Mouse (Mus musculus) midbrain, embryonic 15.5 days (tissue): Measurements from ENCODE around the gene Snrnp27. TPM values are rescaled to one million over a fixed set of nuclear protein-coding genes. Genes with fewer than 3 reads are reported as not detected.

Source experiments
- ATAC-seq: fragments of 200-750 bp; cut with Nextera tagmentation; replicated peaks from 2 replicates; pipeline ENCODE4 v1.8.0; 2017; ENCODE audit warnings: moderate TSS enrichment
- H3K27ac ChIP-seq: fragments of 300-500 bp; sonication (generic); 2 replicates; pipeline ENCODE4 v1.5.1; 2015; ENCODE audit warnings: mild to moderate bottlenecking, inconsistent platforms
- H3K27me3 ChIP-seq: fragments of 300-500 bp; sonication (generic); replicated peaks from 2 replicates; pipeline ENCODE4 v1.6.1; 2015; ENCODE audit warnings: inconsistent platforms
- H3K36me3 ChIP-seq: fragments of 300-500 bp; sonication (generic); replicated peaks from 2 replicates; pipeline ENCODE4 v1.6.1; 2015; ENCODE audit warnings: inconsistent platforms
- H3K4me1 ChIP-seq: fragments of 300-500 bp; sonication (generic); 2 replicates; pipeline ENCODE4 v1.6.1; 2015; ENCODE audit warnings: inconsistent platforms
- H3K4me2 ChIP-seq: fragments of 300-500 bp; sonication (generic); 2 replicates; pipeline ENCODE4 v1.6.1; 2015; ENCODE audit warnings: inconsistent platforms, mild to moderate bottlenecking, moderate library complexity
- H3K4me3 ChIP-seq: fragments of 300-500 bp; sonication (generic); 2 replicates; pipeline ENCODE4 v1.5.1; 2015; ENCODE audit warnings: mild to moderate bottlenecking, inconsistent platforms
- H3K9ac ChIP-seq: fragments of 300-500 bp; sonication (generic); 2 replicates; pipeline ENCODE4 v1.6.1; 2015; ENCODE audit warnings: mild to moderate bottlenecking, inconsistent platforms
- H3K9me3 ChIP-seq: fragments of 300-500 bp; sonication (generic); 2 replicates; pipeline ENCODE4 v1.6.1; 2016; ENCODE audit warnings: inconsistent platforms
- WGBS: fragments of 180-500 bp; shearing (Covaris S2); methylation state at CpG from one replicate; pipeline ENCODE4 v1.1.7; 2015; ENCODE audit warnings: mixed read lengths; 5-methylcytosine and 5-hydroxymethylcytosine counted together
- polyA plus RNA-seq: library from polyadenylated mRNA; unstranded; fragments of >200 nt; fragmentation: Nextera tagmentation; extraction: Ambion mirVana; gene quantifications from 2 replicates; pipeline ENCODE4 v1.2.1, GENCODE M21; 2015

Gene Snrnp27
- polyA plus RNA-seq, 1 experiment from 2014 or later = 92.0 TPM

DNA sequence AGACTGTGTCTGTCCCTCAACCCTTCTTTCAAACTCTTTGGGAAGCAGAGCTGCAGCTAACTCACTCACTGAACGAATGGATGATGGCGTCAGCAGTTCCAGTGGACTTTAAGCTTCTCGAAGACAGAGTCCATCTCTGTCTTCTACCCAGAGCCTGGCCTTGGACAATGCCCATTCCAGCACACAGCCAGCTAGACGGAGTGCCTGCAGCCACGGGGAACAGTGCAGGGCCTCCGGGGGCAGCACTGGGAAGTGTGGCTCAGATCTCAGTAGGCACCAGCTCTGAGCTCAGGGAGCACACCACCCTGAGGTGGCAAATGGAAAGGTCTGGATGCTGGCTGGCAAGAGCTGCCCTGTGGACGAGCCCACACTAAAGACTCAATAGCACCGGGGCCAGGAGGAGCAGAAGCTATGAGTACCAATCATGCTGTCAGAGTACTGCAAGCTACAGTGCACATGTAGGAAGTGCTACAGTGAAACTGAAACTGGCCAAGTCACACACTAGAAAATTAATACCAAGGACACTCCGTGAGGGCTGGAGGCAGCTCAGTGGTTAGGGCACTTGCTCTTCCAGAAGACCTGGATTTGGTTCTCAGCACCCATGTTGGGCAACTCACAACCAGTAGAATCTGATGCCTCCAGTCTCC is 29.9 kb downstream of the Snrnp27 start:
- Histone ChIP-seq H3K4me1 (no peaks in the 10 kb centered on the region), H3K27me3 (no peaks in the 10 kb centered on the region), H3K4me3 (no peak overlapping the region), H3K27ac (no peak overlapping the region), H3K9ac (no peak overlapping the region), H3K9me3 (no peaks in the 10 kb centered on the region), H3K4me2 (no peak overlapping the region), H3K36me3 (peaks cover 43% of the 10 kb centered on the region)
- 79% methylated on average over 9 of the region's 9 CpGs for WGBS
- ATAC-seq = no peak

GRCm38 (mm10) chr6:86653026-86653425 is 31.3 kb downstream of the Snrnp27 start:
- H3K27me3 ChIP-seq = no peaks in the 10 kb centered on the region
- H3K27ac ChIP-seq = no peak overlapping the region
- no peaks in the 10 kb centered on the region for H3K4me1 ChIP-seq
- H3K4me3 ChIP-seq = no peak overlapping the region
- H3K36me3 ChIP-seq = peaks cover 36% of the 10 kb centered on the region
- no peak overlapping the region for H3K4me2 ChIP-seq
- no peak for ATAC-seq
- WGBS = 91% methylated on average over 6 of the region's 6 CpGs
- H3K9ac ChIP-seq = no peak overlapping the region
- H3K9me3 ChIP-seq = no peaks in the 10 kb centered on the region

GRCm38 (mm10) chr6:86646143-86646542 is 38.2 kb downstream of the Snrnp27 start:
- no peak for ATAC-seq
- WGBS = 80% methylated on average over 7 of the region's 7 CpGs
- H3K27me3 ChIP-seq = no peaks in the 10 kb centered on the region

GRCm38 (mm10) chr6:86645551-86645950 is 38.8 kb downstream of the Snrnp27 start:
- WGBS = 88% methylated on average over 4 of the region's 4 CpGs
- H3K27me3 ChIP-seq = no peaks in the 10 kb centered on the region
- no peak overlapping the region for H3K9ac ChIP-seq
- no peaks in the 10 kb centered on the region for H3K4me1 ChIP-seq
- no peaks in the 10 kb centered on the region for H3K9me3 ChIP-seq
- H3K4me3 ChIP-seq = no peak overlapping the region
- no peak overlapping the region for H3K4me2 ChIP-seq
- ATAC-seq = no peak
- no peak overlapping the region for H3K27ac ChIP-seq
- H3K36me3 ChIP-seq = peaks cover 11% of the 10 kb centered on the region

More at GRCm38 (mm10) chr6:86646143-86646542, 38.2 kb downstream of the Snrnp27 start:
- Histone ChIP-seq H3K9ac (no peak overlapping the region), H3K4me3 (no peak overlapping the region), H3K4me1 (no peaks in the 10 kb centered on the region), H3K4me2 (no peak overlapping the region), H3K9me3 (no peaks in the 10 kb centered on the region), H3K27ac (no peak overlapping the region), H3K36me3 (peaks cover 16% of the 10 kb centered on the region)

DNA sequence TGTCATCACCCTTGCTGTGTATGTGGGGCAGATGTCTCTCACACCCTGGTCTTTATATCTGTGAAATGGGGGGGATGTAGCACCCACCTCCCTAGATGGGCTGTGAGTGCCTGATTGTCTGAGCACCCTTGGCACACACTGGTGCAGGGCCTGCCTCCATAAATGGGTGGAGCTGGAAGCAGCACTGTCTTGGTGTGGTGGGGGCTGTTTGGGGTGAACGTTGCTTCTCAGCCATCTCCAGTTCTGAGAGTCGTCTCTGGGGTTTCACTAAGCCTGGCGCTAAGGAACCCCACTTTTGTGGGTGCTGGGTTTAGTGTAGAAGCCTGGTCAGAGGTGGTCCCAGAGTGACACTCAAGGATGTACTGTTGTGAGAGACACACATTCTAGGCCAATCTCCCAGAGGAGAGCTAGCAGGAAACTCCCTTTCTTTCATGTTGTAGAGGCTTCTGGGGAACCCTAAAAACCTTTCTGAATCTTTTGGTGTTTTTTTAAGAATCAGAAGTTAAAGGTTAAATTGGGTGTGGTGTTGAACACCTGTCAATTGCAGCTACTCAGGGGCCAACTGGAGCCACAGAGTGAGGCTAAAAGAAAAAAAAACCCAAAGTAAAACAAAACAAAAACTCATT is 39.4 kb downstream of the Snrnp27 start:
- Histone ChIP-seq H3K9ac (no peak overlapping the region), H3K4me1 (no peaks in the 10 kb centered on the region), H3K9me3 (no peaks in the 10 kb centered on the region), H3K27ac (no peak overlapping the region), H3K4me3 (no peak overlapping the region), H3K27me3 (no peaks in the 10 kb centered on the region), H3K36me3 (peaks cover 4% of the 10 kb centered on the region), H3K4me2 (no peak overlapping the region)
- 91% methylated on average over 3 of the region's 3 CpGs for WGBS
- no peak for ATAC-seq

DNA sequence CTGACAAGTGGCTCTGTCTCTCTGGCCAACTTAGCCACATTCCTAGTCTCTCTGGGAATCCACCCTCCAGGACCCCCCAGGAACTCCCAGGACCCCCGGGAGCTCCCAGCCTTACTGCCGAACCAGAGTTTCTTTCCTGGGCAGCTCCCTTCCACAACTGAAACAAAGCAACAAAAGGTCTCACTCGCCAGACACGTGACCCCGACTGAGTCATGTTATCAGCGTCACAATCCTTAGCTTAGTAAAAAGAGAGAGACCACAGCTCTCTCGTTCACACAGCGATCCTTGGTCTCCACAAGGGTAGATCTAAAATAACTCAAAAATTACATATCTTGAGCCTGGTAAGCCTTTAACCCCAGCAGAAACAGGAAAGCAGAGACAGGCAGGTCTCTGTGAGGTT is 42.6 kb downstream of the Snrnp27 start:
- Histone ChIP-seq H3K27ac (no peak overlapping the region), H3K9me3 (no peaks in the 10 kb centered on the region), H3K4me3 (no peak overlapping the region), H3K36me3 (no peaks in the 10 kb centered on the region), H3K4me2 (no peak overlapping the region), H3K4me1 (no peaks in the 10 kb centered on the region), H3K9ac (no peak overlapping the region), H3K27me3 (no peaks in the 10 kb centered on the region)
- no peak for ATAC-seq
- WGBS = 61% methylated on average over 8 of the region's 8 CpGs

DNA sequence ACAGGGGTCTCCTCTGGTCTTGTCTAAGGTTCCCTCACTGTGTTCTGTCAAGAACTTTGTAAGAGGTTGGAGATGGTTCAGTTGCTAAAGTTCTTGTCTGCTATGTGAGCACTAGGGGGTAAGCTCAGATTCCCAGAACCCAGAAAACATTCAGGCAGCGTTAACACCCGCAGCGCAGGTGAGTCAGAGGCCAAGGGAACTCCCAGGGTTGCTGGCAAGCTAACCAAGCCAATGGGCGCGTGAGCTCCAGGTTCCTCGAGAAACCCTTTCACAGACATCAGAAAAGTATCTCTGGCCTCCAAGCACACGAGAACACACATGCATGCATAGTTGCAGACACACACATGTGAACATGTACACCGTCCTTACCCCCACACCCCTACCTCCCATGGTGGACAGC is 43.5 kb downstream of the Snrnp27 start:
- Histone ChIP-seq H3K27ac (no peak overlapping the region), H3K9me3 (no peaks in the 10 kb centered on the region), H3K4me3 (no peak overlapping the region), H3K36me3 (no peaks in the 10 kb centered on the region), H3K4me1 (no peaks in the 10 kb centered on the region), H3K27me3 (no peaks in the 10 kb centered on the region), H3K9ac (no peak overlapping the region), H3K4me2 (no peak overlapping the region)
- 91% methylated on average over 8 of the region's 8 CpGs for WGBS
- no peak for ATAC-seq

DNA sequence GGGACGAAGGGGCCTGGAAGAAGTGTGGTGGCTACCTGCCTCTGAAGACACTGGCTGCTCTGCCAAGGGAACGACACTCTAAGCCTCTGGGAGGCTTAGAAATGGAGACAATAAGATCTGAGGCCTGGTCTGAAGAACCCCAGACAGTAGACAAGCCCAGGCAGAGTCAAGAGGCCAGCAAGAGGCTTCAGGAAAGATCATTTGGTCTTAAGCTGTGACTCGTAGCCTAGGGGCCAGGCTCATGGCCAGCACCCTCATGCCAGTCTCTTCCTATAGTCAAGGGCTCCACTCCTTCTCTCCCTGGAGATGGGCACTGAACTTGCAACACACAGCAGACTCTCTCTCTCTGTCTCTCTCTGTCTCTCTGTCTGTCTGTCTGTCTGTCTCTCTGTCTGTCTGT is 44.2 kb downstream of the Snrnp27 start:
- H3K27me3 ChIP-seq = no peaks in the 10 kb centered on the region
- no peak for ATAC-seq
- 71% methylated on average over 3 of the region's 3 CpGs for WGBS
- no peak overlapping the region for H3K9ac ChIP-seq
- no peaks in the 10 kb centered on the region for H3K4me1 ChIP-seq
- no peaks in the 10 kb centered on the region for H3K9me3 ChIP-seq
- no peak overlapping the region for H3K4me2 ChIP-seq
- no peaks in the 10 kb centered on the region for H3K36me3 ChIP-seq
- no peak overlapping the region for H3K4me3 ChIP-seq
- H3K27ac ChIP-seq = no peak overlapping the region

GRCm38 (mm10) chr6:86639180-86640160 is 44.9 kb downstream of the Snrnp27 start:
- H3K4me2 ChIP-seq = no peak overlapping the region
- WGBS = 83% methylated on average over 18 of the region's 18 CpGs
- no peaks in the 10 kb centered on the region for H3K36me3 ChIP-seq
- no peak overlapping the region for H3K9ac ChIP-seq
- no peaks in the 10 kb centered on the region for H3K27me3 ChIP-seq
- H3K4me1 ChIP-seq = no peaks in the 10 kb centered on the region
- no peak overlapping the region for H3K4me3 ChIP-seq
- ATAC-seq = no peak
- H3K9me3 ChIP-seq = no peaks in the 10 kb centered on the region
- no peak overlapping the region for H3K27ac ChIP-seq

- Histone ChIP-seq H3K9ac (no peak overlapping the region), H3K4me1 (no peaks in the 10 kb centered on the region), H3K4me3 (no peak overlapping the region), H3K27ac (no peak overlapping the region), H3K27me3 (no peaks in the 10 kb centered on the region), H3K36me3 (no peaks in the 10 kb centered on the region), H3K9me3 (no peaks in the 10 kb centered on the region), H3K4me2 (no peak overlapping the region)
- 13% methylated on average over 2 of the region's 2 CpGs for WGBS
- no peak for ATAC-seq
These were observed 45.9 kb downstream of the Snrnp27 start for GRCm38 (mm10) chr6:86638434-86638833.

- Histone ChIP-seq H3K27me3 (no peaks in the 10 kb centered on the region), H3K9ac (no peak overlapping the region), H3K4me1 (no peaks in the 10 kb centered on the region), H3K9me3 (no peaks in the 10 kb centered on the region), H3K4me2 (no peak overlapping the region), H3K27ac (no peak overlapping the region), H3K36me3 (no peaks in the 10 kb centered on the region), H3K4me3 (no peak overlapping the region)
- 76% methylated on average over 2 of the region's 2 CpGs for WGBS
- ATAC-seq = no peak
These were observed 46.5 kb downstream of the Snrnp27 start for GRCm38 (mm10) chr6:86637860-86638259.

GRCm38 (mm10) chr6:86637171-86637835 is 47.0 kb downstream of the Snrnp27 start:
- H3K9ac ChIP-seq = no peak overlapping the region
- ATAC-seq = no peak
- H3K27me3 ChIP-seq = no peaks in the 10 kb centered on the region
- H3K4me3 ChIP-seq = no peak overlapping the region
- no peaks in the 10 kb centered on the region for H3K4me1 ChIP-seq
- H3K27ac ChIP-seq = no peak overlapping the region
- H3K4me2 ChIP-seq = no peak overlapping the region
- WGBS = 64% methylated on average over 4 of the region's 4 CpGs
- no peaks in the 10 kb centered on the region for H3K36me3 ChIP-seq
- H3K9me3 ChIP-seq = no peaks in the 10 kb centered on the region
